Mouse (Mus musculus) small intestine, adult 2 months (tissue): ENCODE results near the gene Hyal1.

Experiments used
- CTCF ChIP-seq: fragments of 200-500 bp; IDR thresholded peaks from 2 replicates; pipeline ENCODE4 v1.5.1; 2012; ENCODE audit warnings: low read depth, mild to moderate bottlenecking, control low read depth, inconsistent platforms, low read length, moderate library complexity, mixed read lengths; ENCODE audit not compliant: insufficient replicate concordance, insufficient read length; ENCODE audit errors: extremely low read depth
- POLR2A ChIP-seq: fragments of 200-500 bp; IDR thresholded peaks from 2 replicates; pipeline ENCODE4 v1.6.1; 2012; ENCODE audit warnings: low read depth, mild to moderate bottlenecking, control low read depth, inconsistent platforms, low read length, moderate library complexity

- TF ChIP-seq POLR2A (peak; percentile 91), CTCF (no peak)
These were observed 22.4 kb upstream of the Hyal1 start for GRCm38 (mm10) chr9:107554319-107554825.
